Mouse (Mus musculus): ENCODE data around the gene Sp6. TPM values are rescaled to one million over a fixed set of nuclear protein-coding genes. Genes with fewer than 3 reads are reported as not detected.

Sp6 gene
- polyA plus RNA-seq, 1 experiment from 2014 or later = 2.0 TPM

- DNase-seq (ENCODE audit: low spot score) = no peak
- Histone ChIP-seq H3K27ac (replicated peaks) (no peak overlapping the region), H3K4me3 (no peak overlapping the region), H3K4me1 (peaks cover 28% of the 10 kb centered on the region), H3K27me3 (ENCODE audit: low read depth, poor library complexity, severe bottlenecking) (peaks cover 80% of the 10 kb centered on the region), H3K9me3 (replicated peaks) (no peaks in the 10 kb centered on the region), H3K36me3 (no peaks in the 10 kb centered on the region)
- WGBS = 74% methylated on average over 3 of the region's 3 CpGs
Measured at GRCm38 (mm10) chr11:96986463-96986862, 26.7 kb upstream of the Sp6 start.

GRCm38 (mm10) chr11:96987873-96988655, 25.1 kb upstream of the Sp6 start:
- Histone ChIP-seq H3K27me3 (ENCODE audit: low read depth, poor library complexity, severe bottlenecking) (peaks cover 89% of the 10 kb centered on the region), H3K36me3 (no peaks in the 10 kb centered on the region), H3K4me1 (peaks cover 35% of the 10 kb centered on the region), H3K4me3 (peak overlapping the region; percentile 46), H3K27ac (replicated peaks) (peak overlapping the region; percentile 7; the same call in 1 of the 2 replicates), H3K9me3 (replicated peaks) (no peaks in the 10 kb centered on the region)
- WGBS = 6% methylated on average over 31 of the region's 31 CpGs
- peak; percentile 30 for DNase-seq (ENCODE audit: low spot score)

DNA sequence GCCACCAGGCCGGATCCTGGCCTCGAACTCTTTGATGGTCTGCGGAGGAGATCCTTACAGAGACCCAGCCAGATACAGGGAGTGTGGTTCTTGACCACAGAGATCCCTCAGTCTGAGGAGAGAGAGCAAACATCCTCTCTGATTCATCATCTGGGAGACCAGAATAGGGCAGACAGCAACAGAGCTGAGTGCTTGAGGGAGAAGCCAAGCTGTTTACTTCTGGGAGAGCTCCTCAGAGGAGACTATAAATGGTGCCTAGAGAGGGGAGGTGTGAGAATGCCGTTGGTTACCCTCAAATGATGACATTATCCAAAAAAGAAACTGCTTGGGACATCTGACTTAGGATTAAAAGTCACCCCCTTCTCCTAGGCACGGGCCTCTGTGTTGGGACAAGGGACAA, 21.7 kb upstream of the Sp6 start:
- H3K27ac ChIP-seq (replicated peaks) = peak overlapping the region; percentile 63; the same call in 1 of the 2 replicates
- 79% methylated on average over 5 of the region's 5 CpGs for WGBS
- H3K4me1 ChIP-seq = peaks cover 61% of the 10 kb centered on the region
- H3K4me3 ChIP-seq = no peak overlapping the region
- peaks cover 76% of the 10 kb centered on the region for H3K27me3 ChIP-seq (ENCODE audit: low read depth, poor library complexity, severe bottlenecking)
- no peak for DNase-seq (ENCODE audit: low spot score)
- no peaks in the 10 kb centered on the region for H3K36me3 ChIP-seq
- H3K9me3 ChIP-seq (replicated peaks) = no peaks in the 10 kb centered on the region

DNA sequence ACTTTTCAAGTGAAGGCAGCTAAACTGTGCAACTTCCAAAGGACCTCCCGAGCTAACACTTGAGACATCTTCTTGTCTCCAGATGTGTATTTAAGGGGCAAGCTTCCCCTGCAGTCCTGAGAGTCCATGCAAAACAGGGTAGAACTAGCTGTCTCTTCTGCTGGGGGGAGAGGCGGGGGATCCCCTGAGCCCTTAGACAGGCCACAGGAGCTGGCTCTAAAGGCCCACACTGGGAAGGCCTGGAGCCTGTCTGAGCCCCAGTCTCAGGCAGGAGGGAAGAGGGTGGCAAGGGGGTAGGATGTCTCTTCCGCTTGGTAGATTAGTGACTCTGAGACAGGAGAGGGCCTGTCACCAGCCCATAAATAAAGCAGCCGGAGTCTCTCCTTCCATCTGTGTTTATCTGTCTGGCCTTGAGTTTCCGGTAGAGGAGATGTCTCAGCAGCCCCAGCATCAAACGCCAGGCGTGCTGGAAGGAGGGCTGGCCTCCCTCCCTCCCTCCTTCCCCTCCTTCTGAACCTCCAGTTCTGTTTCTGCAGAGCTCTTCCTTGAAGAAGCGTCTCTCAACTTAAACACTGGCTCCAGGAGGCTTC, 20.4 kb upstream of the Sp6 start:
- Histone ChIP-seq H3K27ac (replicated peaks) (peak overlapping the region; percentile 63), H3K27me3 (ENCODE audit: low read depth, poor library complexity, severe bottlenecking) (peaks cover 76% of the 10 kb centered on the region)

DNA sequence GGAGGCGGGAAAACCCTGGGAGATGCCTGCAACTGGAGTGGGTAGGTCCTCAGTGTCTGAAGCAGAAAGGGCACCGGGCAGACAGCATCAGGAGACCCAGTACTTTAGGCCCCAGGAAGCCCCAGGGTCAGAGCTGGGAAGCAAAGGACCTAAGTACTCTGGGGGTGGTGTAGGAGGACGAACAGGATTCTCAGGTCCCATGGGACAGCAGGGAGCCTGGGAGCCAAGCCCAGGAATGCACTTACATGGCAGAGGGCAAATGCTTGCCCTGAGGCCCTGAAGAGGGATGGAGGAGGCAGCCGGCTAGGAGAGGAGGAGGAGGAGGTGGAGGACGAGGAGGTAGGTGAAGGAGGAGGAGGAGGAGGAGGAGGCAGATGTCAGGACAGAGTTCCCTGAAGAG, 18.2 kb upstream of the Sp6 start:
- H3K27ac ChIP-seq (replicated peaks) = peak overlapping the region; percentile 78
- DNase-seq (ENCODE audit: low spot score) = no peak
- peaks cover 65% of the 10 kb centered on the region for H3K4me1 ChIP-seq
- 0 out of 2 replicates have a peak overlapping the region, but pooled peaks have one; percentile 14 for H3K4me3 ChIP-seq
- no peaks in the 10 kb centered on the region for H3K36me3 ChIP-seq
- 22% methylated on average over 5 of the region's 5 CpGs for WGBS
- H3K27me3 ChIP-seq (ENCODE audit: low read depth, poor library complexity, severe bottlenecking) = peaks cover 76% of the 10 kb centered on the region
- H3K9me3 ChIP-seq (replicated peaks) = no peaks in the 10 kb centered on the region

More for the DNA sequence above, 20.4 kb upstream of the Sp6 start:
- H3K4me3 ChIP-seq = no peak overlapping the region
- no peaks in the 10 kb centered on the region for H3K36me3 ChIP-seq
- H3K4me1 ChIP-seq = peaks cover 70% of the 10 kb centered on the region
- no peaks in the 10 kb centered on the region for H3K9me3 ChIP-seq (replicated peaks)
- DNase-seq (ENCODE audit: low spot score) = no peak
- WGBS = 54% methylated on average over 8 of the region's 8 CpGs

DNA sequence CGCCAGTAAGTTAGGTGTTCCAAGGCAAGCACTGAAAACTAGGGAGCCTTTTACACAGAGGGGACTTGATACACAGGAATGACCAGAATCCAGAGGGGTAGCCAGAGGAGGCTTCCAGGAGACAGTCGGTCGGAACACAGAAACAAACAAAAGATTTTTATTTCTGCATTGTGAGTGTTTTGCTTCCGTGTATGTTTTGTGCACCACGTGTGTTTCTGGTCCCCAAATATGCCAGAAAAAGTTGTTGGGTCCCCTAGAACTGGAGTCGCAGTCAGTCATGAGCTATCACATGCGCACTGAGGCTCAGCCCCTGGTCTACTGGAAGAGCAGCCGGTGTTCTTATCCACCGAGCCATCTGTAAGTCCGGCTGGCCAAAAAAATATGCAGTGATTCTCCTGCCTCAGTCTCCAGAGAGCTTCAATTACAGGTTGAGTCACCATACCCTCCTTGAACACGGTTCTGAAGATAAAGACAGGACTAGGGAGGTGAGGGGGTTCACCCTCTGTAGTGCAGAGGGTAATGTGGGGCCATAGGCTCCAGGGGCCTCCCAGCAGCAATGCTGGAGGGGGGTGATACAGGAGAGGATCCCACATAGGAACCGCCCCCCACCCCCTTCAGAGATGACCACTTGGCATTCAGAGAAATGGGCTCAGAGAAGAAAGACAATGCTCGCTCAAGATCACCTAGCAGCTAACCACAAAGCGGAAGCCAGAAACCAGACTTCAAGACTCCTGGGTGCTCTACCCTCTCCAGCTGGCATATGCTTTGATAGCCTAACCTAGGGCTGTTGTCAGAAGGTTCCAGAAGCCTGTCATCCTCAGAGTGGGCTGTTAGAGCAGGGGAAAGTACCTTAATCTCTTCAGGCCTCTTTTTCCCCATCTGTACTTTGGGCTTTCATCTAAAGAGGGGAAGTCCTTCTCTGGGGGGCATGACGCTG, 17.1 kb upstream of the Sp6 start:
- no peak for DNase-seq (ENCODE audit: low spot score)
- Histone ChIP-seq H3K36me3 (no peaks in the 10 kb centered on the region), H3K4me3 (no peak overlapping the region), H3K9me3 (replicated peaks) (no peaks in the 10 kb centered on the region), H3K27me3 (ENCODE audit: low read depth, poor library complexity, severe bottlenecking) (peaks cover 78% of the 10 kb centered on the region), H3K27ac (replicated peaks) (peak overlapping the region; percentile 90), H3K4me1 (peaks cover 73% of the 10 kb centered on the region)
- WGBS = 78% methylated on average over 15 of the region's 15 CpGs

DNA sequence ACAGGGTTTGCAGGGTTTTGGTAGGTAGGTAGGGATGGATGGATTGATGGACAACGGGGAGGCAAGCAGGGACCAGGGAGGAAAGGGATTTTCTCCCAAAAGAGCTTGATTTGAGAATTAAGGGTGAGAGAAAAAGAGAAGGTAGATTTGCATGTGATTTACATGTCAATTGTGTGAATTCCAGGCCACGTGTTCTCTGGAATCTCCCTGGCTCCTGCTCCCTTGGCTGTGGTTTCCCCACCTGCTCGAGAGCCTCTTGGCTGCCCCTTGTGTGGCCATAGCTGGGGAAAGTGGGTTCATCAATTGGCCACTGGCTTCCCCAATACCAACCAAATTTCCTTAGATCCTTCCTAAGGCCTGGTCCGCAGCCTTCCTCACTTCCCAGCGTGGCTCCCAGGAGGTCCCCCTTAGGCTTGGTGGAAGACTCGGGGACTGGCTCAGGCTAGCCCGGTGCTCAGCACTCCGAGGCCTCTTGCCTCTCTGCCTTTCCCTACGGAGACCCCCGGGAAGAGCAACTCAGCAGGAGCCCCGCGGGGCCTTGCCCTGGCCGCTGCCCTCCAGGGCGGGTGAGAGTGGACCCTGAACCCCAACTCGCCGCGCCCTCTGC, 16.3 kb upstream of the Sp6 start:
- no peaks in the 10 kb centered on the region for H3K9me3 ChIP-seq (replicated peaks)
- WGBS = 8% methylated on average over 17 of the region's 17 CpGs
- peak overlapping the region; percentile 90 for H3K27ac ChIP-seq (replicated peaks)
- H3K4me1 ChIP-seq = peaks cover 76% of the 10 kb centered on the region
- H3K27me3 ChIP-seq (ENCODE audit: low read depth, poor library complexity, severe bottlenecking) = peaks cover 82% of the 10 kb centered on the region
- no peaks in the 10 kb centered on the region for H3K36me3 ChIP-seq
- DNase-seq (ENCODE audit: low spot score) = no peak
- H3K4me3 ChIP-seq = peak overlapping the region; percentile 53

DNA sequence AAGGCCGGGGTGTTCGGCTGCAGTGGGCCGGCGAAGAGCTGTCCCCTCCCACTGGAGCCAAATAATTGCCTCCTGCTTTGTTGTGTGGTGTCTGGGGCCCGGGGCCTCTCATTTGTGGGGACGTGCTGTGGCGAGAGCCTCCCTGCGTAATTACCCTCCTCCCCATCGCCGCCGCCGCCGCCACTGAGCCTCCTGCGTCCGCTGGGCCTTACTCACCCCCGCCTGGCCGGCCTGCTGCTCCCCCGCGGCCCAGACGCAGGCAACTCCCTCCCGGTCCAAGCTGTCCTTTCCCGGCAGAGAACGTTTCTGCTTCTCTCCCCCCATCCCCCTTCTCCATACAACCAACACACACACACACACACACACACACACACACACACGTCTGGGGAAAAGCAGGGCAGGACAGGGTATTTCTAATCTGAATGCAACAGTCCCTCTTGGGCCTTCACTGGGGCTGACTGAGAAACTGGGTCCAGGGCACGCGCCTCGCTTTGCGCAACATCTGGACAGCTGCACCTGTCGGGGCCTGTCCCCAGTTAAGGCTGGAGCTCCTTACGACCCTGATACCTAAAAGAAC, 15.7 kb upstream of the Sp6 start:
- peak overlapping the region; percentile 90 for H3K27ac ChIP-seq (replicated peaks)
- H3K9me3 ChIP-seq (replicated peaks) = no peaks in the 10 kb centered on the region
- 2% methylated on average over 30 of the region's 30 CpGs for WGBS
- DNase-seq (ENCODE audit: low spot score) = peak; percentile 69
- H3K4me3 ChIP-seq = peak overlapping the region; percentile 53
- H3K36me3 ChIP-seq = no peaks in the 10 kb centered on the region
- peaks cover 70% of the 10 kb centered on the region for H3K4me1 ChIP-seq
- H3K27me3 ChIP-seq (ENCODE audit: low read depth, poor library complexity, severe bottlenecking) = peaks cover 82% of the 10 kb centered on the region

DNA sequence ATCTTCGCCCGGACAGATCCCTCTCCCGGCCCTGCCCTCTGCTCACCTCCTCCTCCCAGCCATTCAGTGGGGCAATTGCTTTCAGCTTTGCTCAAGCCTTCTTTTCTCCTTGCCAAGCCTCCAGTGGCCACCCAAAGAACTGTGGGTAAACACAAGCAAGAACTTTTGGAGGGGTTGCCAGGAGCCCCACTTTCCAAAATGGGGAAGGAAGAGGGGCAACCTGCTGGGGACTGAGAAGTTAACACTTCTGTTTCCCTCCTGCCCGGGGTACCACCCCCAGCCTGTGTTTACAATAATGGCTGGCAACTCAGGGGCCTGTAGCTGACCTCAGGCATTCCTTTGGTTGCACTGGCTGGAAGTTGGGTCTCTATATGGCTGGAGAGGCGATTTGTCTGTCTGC, 10.0 kb upstream of the Sp6 start:
- H3K4me3 ChIP-seq = no peak overlapping the region
- peaks cover 25% of the 10 kb centered on the region for H3K4me1 ChIP-seq
- H3K27ac ChIP-seq (replicated peaks) = no peak overlapping the region
- H3K27me3 ChIP-seq (ENCODE audit: low read depth, poor library complexity, severe bottlenecking) = peaks cover 81% of the 10 kb centered on the region
- no peak for DNase-seq (ENCODE audit: low spot score)
- H3K9me3 ChIP-seq (replicated peaks) = no peaks in the 10 kb centered on the region
- WGBS = 30% methylated on average over 5 of the region's 5 CpGs
- H3K36me3 ChIP-seq = no peaks in the 10 kb centered on the region

DNA sequence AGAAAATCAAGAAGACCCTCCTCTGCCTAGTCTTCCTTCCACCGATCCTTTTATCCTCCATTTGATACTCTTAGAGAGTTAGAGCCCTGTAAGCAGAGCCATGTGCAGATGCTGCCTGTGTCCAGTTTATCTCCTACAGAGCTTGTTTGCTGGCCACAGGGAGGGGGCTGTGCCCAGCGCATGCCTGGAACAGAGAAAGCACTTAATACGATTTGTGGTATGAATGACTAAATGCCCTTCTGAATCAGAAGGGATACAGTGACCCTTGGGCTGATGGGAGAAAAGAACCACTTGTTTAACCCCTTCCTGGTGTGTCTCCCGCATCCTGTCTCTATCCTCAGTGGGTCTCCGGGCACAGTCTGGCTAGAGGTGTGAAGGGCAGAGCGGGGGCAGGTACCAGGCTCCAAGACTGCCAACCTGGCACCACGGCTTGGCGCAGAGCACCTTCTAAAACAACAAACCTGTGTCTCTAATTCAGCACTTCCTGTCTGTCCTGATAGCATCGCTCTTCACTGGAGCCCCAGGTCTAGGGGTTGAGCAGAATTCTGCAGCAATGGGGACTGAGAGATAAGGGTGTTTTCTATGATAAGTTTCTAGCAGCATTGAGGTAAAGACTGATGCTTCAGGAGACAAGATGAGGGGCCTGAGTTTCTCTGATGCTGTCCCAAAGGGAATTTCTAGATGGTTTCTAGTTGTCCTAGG, 6.0 kb upstream of the Sp6 start:
- H3K4me3 ChIP-seq = no peak overlapping the region

DNA sequence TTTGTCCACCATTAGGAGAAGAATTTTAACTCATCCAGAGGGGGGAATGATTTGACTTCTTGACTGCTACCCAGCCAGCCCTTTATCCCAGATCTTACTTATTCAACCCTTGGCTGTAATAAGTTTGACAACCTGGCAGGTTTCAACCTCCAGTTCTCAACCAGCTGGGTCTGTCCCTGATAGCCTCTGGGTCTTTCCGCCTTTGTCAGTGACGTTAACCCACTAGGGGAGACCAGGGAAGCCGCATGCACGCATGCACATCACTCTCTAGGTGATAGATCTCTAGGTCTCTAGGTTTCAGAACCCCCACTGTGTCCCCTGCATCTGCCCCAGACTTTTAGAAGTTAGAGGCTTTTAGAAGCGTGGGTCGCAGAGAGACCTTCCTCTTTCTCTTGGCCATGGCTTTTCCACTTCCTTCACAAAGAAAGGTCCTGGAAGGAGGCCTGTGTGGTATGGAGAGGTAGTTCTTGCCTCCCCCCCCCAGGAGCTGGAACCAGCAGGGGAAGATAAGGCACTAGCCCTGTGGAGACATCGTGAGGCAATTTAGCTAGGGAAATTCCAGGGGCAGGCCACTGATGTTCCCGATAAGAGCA, 3.9 kb upstream of the Sp6 start:
- whole genome bisulfite sequencing = 68% methylated on average over 8 of the region's 8 CpGs
- Histone ChIP-seq H3K4me1 (peaks cover 6% of the 10 kb centered on the region), H3K27me3 (ENCODE audit: low read depth, poor library complexity, severe bottlenecking) (peaks cover 81% of the 10 kb centered on the region), H3K27ac (replicated peaks) (no peak overlapping the region; the same call in 1 of the 2 replicates), H3K4me3 (no peak overlapping the region), H3K9me3 (replicated peaks) (no peaks in the 10 kb centered on the region), H3K36me3 (no peaks in the 10 kb centered on the region)
- no peak for DNase-seq (ENCODE audit: low spot score)

More for the DNA sequence above, 6.0 kb upstream of the Sp6 start:
- peaks cover 10% of the 10 kb centered on the region for H3K4me1 ChIP-seq
- 77% methylated on average over 9 of the region's 9 CpGs for WGBS
- H3K9me3 ChIP-seq (replicated peaks) = no peaks in the 10 kb centered on the region
- H3K36me3 ChIP-seq = no peaks in the 10 kb centered on the region
- DNase-seq (ENCODE audit: low spot score) = no peak
- H3K27me3 ChIP-seq (ENCODE audit: low read depth, poor library complexity, severe bottlenecking) = peaks cover 81% of the 10 kb centered on the region
- H3K27ac ChIP-seq (replicated peaks) = no peak overlapping the region

Data from midbrain, embryonic 10.5 days (tissue).